Mouse (Mus musculus) liver, embryonic 11.5 days (tissue): ENCODE measurements at regions not wholly inside any gene's neighbourhood (a gene's known extent, or its start where the extent isn't known, plus 50 kb on each side); places are given as distances from the start of the nearest gene placed in this dataset.
"Not testable (repeated sequence)": the region's sequence is repeated elsewhere in the genome, so short reads cannot be mapped to it uniquely, and the experiment has no call there.

Experiments used
- ATAC-seq: fragments of 200-750 bp; cut with Nextera tagmentation; replicated peaks from 2 replicates; pipeline ENCODE4 v1.8.0; 2017; ENCODE audit warnings: moderate number of reproducible peaks, mild to moderate bottlenecking, moderate TSS enrichment, moderate library complexity; ENCODE audit not compliant: low FRiP score
- DNase-seq: peaks from one replicate; pipeline ENCODE4 v3.0.0-alpha.2; 2017; ENCODE audit warnings: low spot score
- H3K27ac ChIP-seq: fragments of 300-500 bp; sonication (generic); 2 replicates; pipeline ENCODE4 v1.5.1; 2014; ENCODE audit warnings: mild to moderate bottlenecking, low read depth, low read length, control low read depth
- H3K27me3 ChIP-seq: fragments of 300-500 bp; sonication (generic); replicated peaks from 2 replicates; pipeline ENCODE4 v1.6.1; 2014; ENCODE audit warnings: low read length, mixed read lengths; ENCODE audit not compliant: control insufficient read depth, insufficient read depth
- H3K36me3 ChIP-seq: fragments of 300-500 bp; sonication (generic); 2 replicates; pipeline ENCODE4 v1.6.1; 2014; ENCODE audit warnings: mild to moderate bottlenecking, low read length, moderate library complexity, mixed read lengths; ENCODE audit not compliant: control insufficient read depth, insufficient read depth
- H3K4me1 ChIP-seq: fragments of 300-500 bp; sonication (generic); replicated peaks from 2 replicates; pipeline ENCODE4 v1.6.1; 2014; ENCODE audit warnings: low read length, mixed read lengths; ENCODE audit not compliant: control insufficient read depth, insufficient read depth
- H3K4me2 ChIP-seq: fragments of 300-500 bp; sonication (generic); 2 replicates; pipeline ENCODE4 v1.6.1; 2014; ENCODE audit warnings: mild to moderate bottlenecking, control low read depth, moderate library complexity
- H3K4me3 ChIP-seq: fragments of 300-500 bp; sonication (generic); 2 replicates; pipeline ENCODE4 v1.5.1; 2014; ENCODE audit warnings: low read depth, low read length, control low read depth
- H3K9ac ChIP-seq: fragments of 300-500 bp; sonication (generic); 2 replicates; pipeline ENCODE4 v1.6.1; 2014; ENCODE audit warnings: low read depth, low read length, control low read depth
- H3K9me3 ChIP-seq: fragments of 300-500 bp; sonication (generic); 2 replicates; pipeline ENCODE4 v1.6.1; 2016; ENCODE audit warnings: low read length, inconsistent platforms, mixed read lengths; ENCODE audit not compliant: control insufficient read depth
- WGBS: fragments of 180-500 bp; shearing (Covaris S2); extraction: QIAGEN DNeasy Blood & Tissue Kit; methylation state at CpG from one replicate; pipeline ENCODE4 v1.1.7; 2014; 5-methylcytosine and 5-hydroxymethylcytosine counted together

DNA sequence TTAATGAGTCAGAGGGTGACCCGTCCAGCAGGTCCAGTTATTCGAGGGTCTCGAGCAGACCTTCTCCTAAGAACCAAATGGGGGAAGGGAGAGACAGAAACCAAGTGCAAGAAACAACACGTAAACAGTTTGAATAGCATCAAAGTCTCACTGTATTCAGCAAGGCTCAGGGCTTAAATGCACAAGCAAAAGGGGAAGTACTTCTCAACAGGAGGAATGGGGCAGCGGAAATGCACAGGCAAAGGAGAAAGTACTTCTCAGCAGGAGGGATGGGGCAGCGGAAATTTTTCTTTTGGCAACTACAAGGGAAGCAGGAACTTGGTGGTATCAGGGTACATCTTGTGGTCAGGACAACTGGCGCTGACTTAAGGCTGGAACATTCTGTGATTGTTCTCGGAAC, 330.6 kb downstream of the 9430069I07Rik start:
- not testable (repeated sequence) for H3K9me3 ChIP-seq, DNase-seq, H3K4me3 ChIP-seq, H3K4me1 ChIP-seq, H3K27ac ChIP-seq, H3K4me2 ChIP-seq, H3K27me3 ChIP-seq, ATAC-seq, H3K36me3 ChIP-seq, H3K9ac ChIP-seq
- 50% methylated on average over 8 of the region's 8 CpGs for WGBS

DNA sequence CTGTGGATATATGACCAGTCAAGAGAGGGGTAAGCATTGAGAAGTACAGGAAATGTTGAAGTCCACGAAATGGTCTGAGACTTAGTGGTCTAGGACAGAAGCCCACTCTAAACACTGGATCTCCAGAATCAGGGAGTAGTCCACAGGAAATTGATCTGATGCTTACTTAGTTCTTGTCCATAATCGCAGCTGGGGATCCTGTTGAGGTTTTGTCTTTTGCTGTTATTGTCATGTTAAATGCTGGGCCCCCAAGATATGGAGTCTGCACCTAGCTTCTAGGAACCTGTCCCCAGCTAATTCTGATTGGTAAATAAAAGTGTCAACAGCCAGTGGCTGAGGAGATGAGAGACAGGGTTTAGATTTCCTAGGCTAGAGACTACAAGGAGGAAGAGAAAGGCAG, 332.3 kb downstream of the 9430069I07Rik start:
- no peak for ATAC-seq
- 79% methylated on average over 2 of the region's 2 CpGs for WGBS
- H3K4me3 ChIP-seq: no peak overlapping the region
- no peaks in the 10 kb centered on the region for H3K4me1 ChIP-seq
- H3K27me3 ChIP-seq: no peaks in the 10 kb centered on the region
- H3K9me3 ChIP-seq: no peaks in the 10 kb centered on the region
- H3K27ac ChIP-seq: no peak overlapping the region
- no peak overlapping the region for H3K9ac ChIP-seq
- no peak for DNase-seq
- no peaks in the 10 kb centered on the region for H3K36me3 ChIP-seq
- no peak overlapping the region for H3K4me2 ChIP-seq

DNA sequence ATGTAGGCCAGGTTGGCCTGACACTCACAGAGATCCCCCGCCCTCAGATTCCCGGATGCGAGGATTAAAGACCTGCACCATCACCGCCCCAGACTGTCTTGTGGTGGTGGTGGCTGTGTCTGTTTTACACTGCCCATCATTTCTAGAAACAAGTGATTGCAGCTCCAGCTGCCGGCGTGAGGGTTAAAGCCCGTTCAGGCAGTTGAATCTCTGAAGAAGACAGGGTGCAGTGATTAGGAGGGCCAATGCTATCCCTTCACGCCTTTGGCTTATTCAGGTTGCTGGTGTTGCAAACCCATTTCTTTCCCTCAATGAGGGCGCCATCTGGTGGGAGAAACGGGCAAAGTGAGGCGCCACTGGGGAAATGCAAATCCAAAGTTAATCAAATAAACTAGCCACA, 335.8 kb downstream of the 9430069I07Rik start:
- Histone ChIP-seq H3K9ac (no peak overlapping the region), H3K36me3 (no peaks in the 10 kb centered on the region), H3K27me3 (no peaks in the 10 kb centered on the region), H3K4me3 (no peak overlapping the region), H3K4me1 (no peaks in the 10 kb centered on the region), H3K9me3 (no peaks in the 10 kb centered on the region), H3K4me2 (no peak overlapping the region), H3K27ac (no peak overlapping the region)
- DNase-seq (peak; percentile 59), ATAC-seq (no peak)
- 27% methylated on average over 11 of the region's 11 CpGs for whole genome bisulfite sequencing

DNA sequence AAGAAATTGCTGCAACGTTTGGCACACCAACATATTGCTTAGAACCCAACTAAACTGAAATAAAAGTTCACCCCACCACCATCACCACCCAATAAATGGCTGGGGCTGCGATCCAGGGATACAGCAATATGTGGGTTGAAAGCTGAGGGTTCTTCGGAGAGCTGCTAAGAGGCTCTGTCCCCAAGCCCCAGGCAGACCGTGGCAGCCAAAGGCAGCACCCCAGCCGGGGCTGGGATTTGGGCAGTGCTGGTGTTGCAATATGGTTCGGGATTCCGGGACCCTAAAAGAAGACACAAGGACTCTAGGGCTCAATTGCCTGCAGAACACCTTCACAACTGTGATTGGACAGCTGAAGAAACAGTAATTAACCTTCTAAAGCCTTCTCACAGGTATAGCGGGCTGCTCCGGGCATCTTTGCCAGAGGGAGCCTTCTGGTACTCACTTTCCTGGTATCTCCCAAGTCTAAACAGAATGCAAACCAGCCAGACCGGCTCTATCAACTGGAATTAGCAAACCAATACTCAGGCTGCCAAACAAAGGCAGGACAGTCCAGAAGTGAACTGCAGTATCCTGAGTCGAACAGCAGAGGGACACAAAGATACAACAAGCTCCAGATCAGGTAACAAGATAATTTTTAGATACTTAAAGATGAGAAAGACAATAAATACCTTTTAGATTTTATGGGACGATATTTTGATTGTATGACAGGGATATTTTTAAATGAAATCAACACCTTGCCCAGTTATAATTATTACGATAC, 341.1 kb downstream of the 9430069I07Rik start:
- no peaks in the 10 kb centered on the region for H3K27me3 ChIP-seq
- H3K4me1 ChIP-seq: no peaks in the 10 kb centered on the region
- ATAC-seq (no peak), DNase-seq (no peak)
- no peak overlapping the region for H3K9ac ChIP-seq
- H3K36me3 ChIP-seq: no peaks in the 10 kb centered on the region
- H3K9me3 ChIP-seq: no peaks in the 10 kb centered on the region
- no peak overlapping the region for H3K4me2 ChIP-seq
- WGBS: 47% methylated on average over 13 of the region's 13 CpGs
- H3K27ac ChIP-seq: no peak overlapping the region
- no peak overlapping the region for H3K4me3 ChIP-seq

DNA sequence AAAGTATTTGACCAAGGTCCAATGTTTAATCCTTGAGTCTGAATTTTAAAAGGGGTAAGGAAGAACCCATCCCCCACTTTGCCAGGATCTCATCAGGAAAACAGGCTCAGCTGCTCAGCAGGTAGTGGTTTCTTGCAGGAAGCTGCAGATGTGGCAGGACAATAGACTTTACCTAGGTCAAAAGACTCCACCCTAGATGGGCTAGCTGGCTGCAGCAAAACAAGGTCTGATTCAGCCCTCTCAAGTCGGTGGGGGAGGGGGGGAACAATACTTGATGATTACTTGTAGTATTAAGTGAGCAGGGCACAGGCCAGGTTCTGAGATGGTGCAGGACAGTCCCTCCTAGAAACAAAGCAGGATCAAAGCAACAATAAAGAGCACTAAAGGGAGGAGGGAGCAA, 349.1 kb downstream of the 9430069I07Rik start:
- ATAC-seq (no peak), DNase-seq (no peak)
- Histone ChIP-seq H3K4me2 (no peak overlapping the region), H3K27ac (no peak overlapping the region), H3K36me3 (no peaks in the 10 kb centered on the region), H3K9me3 (no peaks in the 10 kb centered on the region), H3K4me1 (no peaks in the 10 kb centered on the region), H3K27me3 (no peaks in the 10 kb centered on the region), H3K9ac (no peak overlapping the region), H3K4me3 (no peak overlapping the region)
- WGBS: 33% methylated on average over 1 of the region's 1 CpGs

DNA sequence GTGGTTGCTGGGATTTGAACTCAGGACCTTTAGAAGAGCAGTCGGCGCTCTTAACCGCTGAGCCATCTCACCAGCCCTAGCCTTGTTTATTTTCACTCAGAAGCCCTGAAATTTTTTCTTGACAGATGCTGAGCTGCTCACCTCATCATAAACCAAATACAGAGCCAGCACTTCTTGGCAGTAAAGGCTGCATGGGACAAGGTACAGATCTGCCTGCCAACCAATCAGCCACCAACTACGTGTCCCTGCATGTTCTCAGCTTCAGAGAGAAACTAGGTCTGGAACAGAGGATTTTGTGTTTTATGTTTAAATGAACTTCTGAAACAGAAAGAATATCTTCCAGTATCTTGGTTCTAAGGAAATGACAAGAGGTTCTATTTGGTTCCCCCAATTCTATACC, 365.3 kb downstream of the 9430069I07Rik start:
- no peaks in the 10 kb centered on the region for H3K9me3 ChIP-seq

DNA sequence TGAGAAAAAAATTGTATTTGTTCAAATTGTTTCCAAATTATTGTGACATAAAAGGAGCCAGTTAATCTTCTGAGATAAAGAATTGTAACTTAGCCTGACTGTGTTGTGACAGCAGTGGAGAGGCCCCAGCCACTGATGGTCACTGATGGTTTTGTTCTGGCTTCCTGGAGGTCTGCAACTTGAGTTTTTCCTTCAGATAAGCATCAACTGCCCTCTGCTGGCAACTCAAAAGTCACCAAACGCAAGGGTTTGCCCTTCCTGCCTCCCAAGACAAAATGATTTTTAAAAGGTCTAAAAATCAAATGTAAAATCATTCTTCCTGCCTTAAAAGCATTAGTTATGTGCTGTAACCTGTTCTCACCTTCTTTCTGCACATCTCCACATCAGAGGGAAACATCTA, 382.6 kb downstream of the 9430069I07Rik start:
- no peaks in the 10 kb centered on the region for H3K36me3 ChIP-seq
- no peak overlapping the region for H3K9ac ChIP-seq
- no peak overlapping the region for H3K27ac ChIP-seq
- H3K4me1 ChIP-seq: no peaks in the 10 kb centered on the region
- H3K9me3 ChIP-seq: no peaks in the 10 kb centered on the region
- H3K4me3 ChIP-seq: no peak overlapping the region
- DNase-seq (no peak), ATAC-seq (no peak)
- H3K27me3 ChIP-seq: no peaks in the 10 kb centered on the region
- 28% methylated on average over 1 of the region's 1 CpGs for WGBS
- H3K4me2 ChIP-seq: no peak overlapping the region

More for the DNA sequence above, 365.3 kb downstream of the 9430069I07Rik start:
- H3K4me1 ChIP-seq: no peaks in the 10 kb centered on the region
- ATAC-seq: no peak
- H3K9ac ChIP-seq: no peak overlapping the region
- 81% methylated on average over 4 of the region's 4 CpGs for WGBS
- H3K27ac ChIP-seq: no peak overlapping the region
- DNase-seq: no peak
- H3K4me2 ChIP-seq: no peak overlapping the region
- H3K27me3 ChIP-seq: no peaks in the 10 kb centered on the region
- no peak overlapping the region for H3K4me3 ChIP-seq
- H3K36me3 ChIP-seq: no peaks in the 10 kb centered on the region

DNA sequence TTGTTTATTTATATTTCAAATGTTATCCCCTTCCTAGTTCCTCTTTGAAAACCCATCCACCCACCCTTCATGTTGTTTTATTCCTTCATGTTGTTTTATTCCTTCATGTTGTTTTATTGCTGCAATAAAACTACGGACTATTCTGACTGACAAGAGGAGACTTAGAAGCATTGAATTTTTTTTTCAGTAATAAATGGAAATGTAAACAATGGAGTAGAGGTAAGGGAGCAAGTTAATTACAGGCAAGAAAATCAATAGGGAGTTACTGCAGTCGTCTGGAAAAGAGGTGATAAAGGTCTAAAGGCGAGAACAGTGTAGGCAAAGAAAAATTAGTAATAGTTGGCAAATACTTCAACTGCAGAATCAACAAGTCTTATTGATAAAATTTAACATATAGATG, 384.2 kb downstream of the 9430069I07Rik start:
- 64% methylated on average over 3 of the region's 3 CpGs for WGBS
- Histone ChIP-seq H3K36me3 (no peaks in the 10 kb centered on the region), H3K4me2 (no peak overlapping the region), H3K9ac (no peak overlapping the region), H3K9me3 (no peaks in the 10 kb centered on the region), H3K27me3 (no peaks in the 10 kb centered on the region), H3K27ac (no peak overlapping the region), H3K4me1 (no peaks in the 10 kb centered on the region), H3K4me3 (no peak overlapping the region)
- ATAC-seq (no peak), DNase-seq (no peak)

DNA sequence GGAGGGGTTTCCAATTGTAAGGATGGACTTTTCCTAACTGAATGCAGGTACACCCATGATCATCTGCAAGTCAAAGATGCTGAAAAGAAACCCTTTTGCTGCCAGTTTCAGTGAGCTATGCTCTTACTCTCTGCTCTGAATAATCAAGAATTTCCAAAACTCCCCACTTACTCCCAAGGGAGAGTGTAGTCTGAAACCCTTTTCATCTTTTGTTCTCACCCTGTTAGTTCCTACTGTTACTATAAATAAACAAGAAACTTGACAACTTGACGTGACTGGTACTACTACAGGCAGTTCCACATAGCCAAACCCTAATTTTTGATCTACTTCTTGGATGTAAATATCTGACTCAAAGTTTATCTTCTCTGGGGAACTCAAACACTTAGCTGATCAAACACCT, 388.3 kb downstream of the 9430069I07Rik start:
- no peak overlapping the region for H3K4me3 ChIP-seq
- no peaks in the 10 kb centered on the region for H3K4me1 ChIP-seq
- no peak for DNase-seq
- no peak for ATAC-seq
- 32% methylated on average over 1 of the region's 1 CpGs for WGBS
- H3K9ac ChIP-seq: no peak overlapping the region
- H3K27me3 ChIP-seq: no peaks in the 10 kb centered on the region
- no peaks in the 10 kb centered on the region for H3K9me3 ChIP-seq
- no peaks in the 10 kb centered on the region for H3K36me3 ChIP-seq
- H3K27ac ChIP-seq: no peak overlapping the region
- no peak overlapping the region for H3K4me2 ChIP-seq
